Mouse (Mus musculus) gastrocnemius, postnatal 36 days (tissue): ENCODE results near the gene Ntf5. TPM values are rescaled to one million over a fixed set of nuclear protein-coding genes. Genes with fewer than 3 reads are reported as not detected.
"Not testable (repeated sequence)": the region's sequence is repeated elsewhere in the genome, so short reads cannot be mapped to it uniquely, and the experiment has no call there.

Experiments used
- DNase-seq, 2 experiments: peaks; one replicate each; pipeline ENCODE4 v3.0.0; 2022
- intact Hi-C: fragments of 180-260 bp; cut with DNase I; formaldehyde crosslinking; loops from one replicate; pipeline ENCODE4 v1.15.1; 2025
- long read RNA-seq, 2 experiments: library from polyadenylated mRNA; stranded (forward); transcript quantifications; one replicate each; pipeline ENCODE4 v2.0.0; 2021
- total RNA-seq, 2 experiments: library from RNA; stranded (reverse); gene quantifications; 2 replicates each; pipeline ENCODE4 v1.2.3; 2021

The Ntf5 gene
- total RNA-seq: 1 to 10 TPM; 3.4 to 5.5 TPM
- long read RNA-seq, experiment 1, partial matches to known transcripts: 2 of 6 reads
- long read RNA-seq, experiment 1, other reads (novel, unspliced or antisense): 1 of 6 reads
- long read RNA-seq, experiment 2, transcript Ntf5-201 (3 exons, 1,963 nt): major isoform, 5 of 14 reads
- long read RNA-seq, experiment 2, partial matches to known transcripts: 4 of 14 reads
- long read RNA-seq, experiment 2, other reads (novel, unspliced or antisense): 5 of 14 reads

- no peak for DNase-seq
- intact Hi-C loops: no loop called here
Measured at GRCm38 (mm10) chr7:45413113-45413863, at the start of gene Ntf5. Gene Ntf5 (plus strand): TSS chr7:45413695.

GRCm38 (mm10) chr7:45363983-45364382 lies 49.5 kb upstream of the Ntf5 start:
- intact Hi-C loops: no loop called here
- no peak for DNase-seq

- intact Hi-C loops: no loop called here
- peak; percentile 44 for DNase-seq
Measured at GRCm38 (mm10) chr7:45365742-45366651, 47.5 kb upstream of the Ntf5 start.

- intact Hi-C loops: no loop called here
- DNase-seq: no peak
Measured at GRCm38 (mm10) chr7:45366652-45367019, 46.9 kb upstream of the Ntf5 start, which contains the start of gene Ppfia3. Gene Ppfia3 (minus strand): TSS chr7:45367019.

- intact Hi-C loops: no loop called here
- peak; percentile 96 to 97 for DNase-seq
Measured at GRCm38 (mm10) chr7:45367020-45367880, 46.2 kb upstream of the Ntf5 start.

- DNase-seq: no peak
- intact Hi-C loops: no loop called here
Measured at GRCm38 (mm10) chr7:45368178-45368577, 45.3 kb upstream of the Ntf5 start.

GRCm38 (mm10) chr7:45369022-45369745 lies 44.3 kb upstream of the Ntf5 start:
- intact Hi-C loops: no loop called here
- no peak for DNase-seq

GRCm38 (mm10) chr7:45369836-45370474 lies 43.5 kb upstream of the Ntf5 start:
- DNase-seq: no peak
- intact Hi-C loops: no loop called here

- peak; percentile 75 to 78 for DNase-seq
Measured at GRCm38 (mm10) chr7:45370475-45371311, 42.8 kb upstream of the Ntf5 start, which contains the start of gene Lin7b. Gene Lin7b (minus strand): TSS chr7:45370583.

GRCm38 (mm10) chr7:45372371-45372770 lies 41.1 kb upstream of the Ntf5 start:
- DNase-seq: no peak
- intact Hi-C loops: no loop called here

More at GRCm38 (mm10) chr7:45370475-45371311, 42.8 kb upstream of the Ntf5 start, which contains the start of gene Lin7b:
- intact Hi-C loops: no loop called here

- DNase-seq: no peak
- intact Hi-C loops: no loop called here
Measured at GRCm38 (mm10) chr7:45374620-45375019, 38.9 kb upstream of the Ntf5 start.

- intact Hi-C loops: no loop called here
- no peak for DNase-seq
Measured at GRCm38 (mm10) chr7:45376057-45376456, 37.4 kb upstream of the Ntf5 start.

- intact Hi-C loops: loop anchor here (5.0 kb wide), 1 partner anchor 79 kb away; no protein-coding TSS in a partner anchor
- no peak for DNase-seq
Measured at GRCm38 (mm10) chr7:45386077-45386476, 27.4 kb upstream of the Ntf5 start.

- intact Hi-C loops: loop anchor here (5.0 kb wide), 1 partner anchor 93 kb away; no protein-coding TSS in a partner anchor
- DNase-seq: peak in 1 of 2 experiments; percentile 32
Measured at GRCm38 (mm10) chr7:45395129-45395541, 18.4 kb upstream of the Ntf5 start.

- intact Hi-C loops: loop anchor here (5.0 kb wide), 1 partner anchor 93 kb away; no protein-coding TSS in a partner anchor
- peak; percentile 100 for DNase-seq
Measured at GRCm38 (mm10) chr7:45395578-45396336, 17.7 kb upstream of the Ntf5 start, which contains the start of gene Snrnp70. Gene Snrnp70 (minus strand): TSS chr7:45395742.

GRCm38 (mm10) chr7:45396337-45396775 lies 17.1 kb upstream of the Ntf5 start:
- intact Hi-C loops: loop anchor here (5.0 kb wide), 1 partner anchor 94 kb away; no protein-coding TSS in a partner anchor
- not testable (repeated sequence) for DNase-seq
